Mouse (Mus musculus) testis, adult 2 months (tissue): Measurements from ENCODE around the gene Pon3.

Experiments used
- CTCF ChIP-seq: fragments of 200-500 bp; IDR thresholded peaks from 2 replicates; pipeline ENCODE4 v1.5.1; 2012; ENCODE audit warnings: low read depth, mild to moderate bottlenecking, inconsistent platforms, low read length, moderate library complexity; ENCODE audit not compliant: control insufficient read depth, insufficient read depth, insufficient replicate concordance
- POLR2A ChIP-seq: fragments of 200-500 bp; IDR thresholded peaks from 2 replicates; pipeline ENCODE4 v1.6.1; 2012; ENCODE audit warnings: low read depth, mild to moderate bottlenecking, inconsistent platforms, low read length, moderate library complexity; ENCODE audit not compliant: control insufficient read depth

DNA sequence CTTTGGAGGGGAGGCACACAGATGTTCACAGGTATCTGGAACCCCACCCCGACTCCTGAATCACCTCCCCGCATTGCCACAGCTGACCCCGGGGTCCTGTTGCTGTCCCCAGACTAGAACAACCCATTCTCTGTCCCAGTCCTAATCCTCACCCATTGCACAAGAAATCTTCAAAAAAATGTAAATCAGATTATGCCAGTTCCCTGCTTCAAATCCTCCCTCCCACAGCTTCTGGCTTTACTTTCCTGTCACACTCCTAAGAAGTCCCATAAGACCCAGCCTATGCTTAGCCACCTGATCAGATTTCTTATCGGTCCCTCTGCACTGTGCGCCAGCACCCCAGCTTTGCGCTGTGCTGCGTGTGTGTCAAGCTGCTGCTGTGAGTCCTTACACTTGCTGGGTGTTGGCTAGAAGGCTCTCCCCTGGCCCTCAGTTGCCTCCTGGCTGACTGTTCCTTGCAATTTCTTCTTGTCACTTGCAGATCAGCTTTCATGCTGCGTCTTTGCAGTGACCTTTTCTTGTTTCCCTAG lies 56.6 kb downstream of the Pon3 start:
- TF ChIP-seq POLR2A (no peak), CTCF (no peak)
